Mouse (Mus musculus) CH12.LX (cell line): ENCODE measurements around the gene Ly6g5b. TPM values are rescaled to one million over a fixed set of nuclear protein-coding genes. Genes with fewer than 3 reads are reported as not detected.

Source experiments
- DNase-seq: peaks from one replicate; pipeline ENCODE4 v3.0.0-alpha.2; 2013; ENCODE audit errors: extremely low read depth
- H3K27ac ChIP-seq: 2 replicates; pipeline ENCODE4 v1.5.1; 2012; ENCODE audit warnings: low read depth, mild to moderate bottlenecking, control low read depth, moderate library complexity; ENCODE audit not compliant: insufficient read depth
- H3K27me3 ChIP-seq: replicated peaks from 2 replicates; pipeline ENCODE3; 2012; ENCODE audit warnings: inconsistent platforms
- H3K36me3 ChIP-seq, 2 experiments: replicated peaks in 1 of 2; 2 replicates each; pipeline versions ENCODE3 to v1.6.1; 2012; ENCODE audit warnings: inconsistent platforms in 1 of 2, low read length in 1 of 2, mild to moderate bottlenecking in 1 of 2, mixed read lengths in 1 of 2, moderate library complexity in 1 of 2; ENCODE audit not compliant: control insufficient read depth in 1 of 2, insufficient read depth in 1 of 2
- H3K4me1 ChIP-seq, 2 experiments: 2 replicates each; pipeline ENCODE4 v1.6.1; 2012; ENCODE audit warnings: inconsistent platforms in 1 of 2, moderate library complexity in 1 of 2; ENCODE audit not compliant: insufficient read depth in 2 of 2, control insufficient read depth in 1 of 2
- H3K4me2 ChIP-seq: 2 replicates; pipeline ENCODE4 v1.6.1; 2012; ENCODE audit warnings: low read depth, mild to moderate bottlenecking, control low read depth; ENCODE audit not compliant: poor library complexity, insufficient read depth, severe bottlenecking
- H3K4me3 ChIP-seq, 3 experiments: fragments of 150-350 bp in 1 of 3; sonication (generic) in 1 of 3; replicated peaks in 1 of 3; 2 replicates each; pipeline versions ENCODE3 to v1.5.1; 2011 to 2012; ENCODE audit warnings: low read depth in 2 of 3, low read length in 2 of 3, mild to moderate bottlenecking in 2 of 3, moderate library complexity in 2 of 3, control low read depth in 1 of 3, improper control_type of control experiment in 1 of 3, inconsistent platforms in 1 of 3, mixed read lengths in 1 of 3; ENCODE audit not compliant: poor library complexity in 1 of 3
- H3K79me2 ChIP-seq: replicated peaks from 2 replicates; pipeline ENCODE4 v1.6.1; 2012; ENCODE audit warnings: mild to moderate bottlenecking, moderate library complexity; ENCODE audit not compliant: control insufficient read depth, poor library complexity, insufficient read depth, severe bottlenecking; ENCODE audit errors: extremely low read depth
- H3K9ac ChIP-seq: 2 replicates; pipeline ENCODE4 v1.6.1; 2012; ENCODE audit warnings: low read depth, mild to moderate bottlenecking, control low read depth, moderate library complexity; ENCODE audit not compliant: insufficient read depth
- H3K9me3 ChIP-seq: replicated peaks from 2 replicates; pipeline ENCODE3; 2012; ENCODE audit warnings: low read length, inconsistent platforms, mixed read lengths
- CHD1 ChIP-seq: IDR thresholded peaks from 2 replicates; pipeline ENCODE4 v1.6.1; 2012; ENCODE audit warnings: low read depth, low read length, improper control_type of control experiment, inconsistent platforms
- CHD2 ChIP-seq: IDR thresholded peaks from 2 replicates; pipeline ENCODE4 v1.6.1; 2011; ENCODE audit warnings: low read length, improper control_type of control experiment
- CTCF ChIP-seq, 2 experiments: IDR thresholded peaks in 1 of 2; conservative IDR thresholded peaks in 1 of 2; 2 replicates each; pipeline ENCODE4 v1.5.1; 2011 to 2012; ENCODE audit warnings: low read depth in 2 of 2, low read length in 2 of 2, improper control_type of control experiment in 1 of 2, inconsistent platforms in 1 of 2, mild to moderate bottlenecking in 1 of 2, moderate library complexity in 1 of 2
- E2F4 ChIP-seq: IDR thresholded peaks from 2 replicates; pipeline ENCODE4 v1.6.1; 2011; ENCODE audit warnings: low read depth, low read length, improper control_type of control experiment; ENCODE audit not compliant: insufficient replicate concordance
- ELF1 ChIP-seq: IDR thresholded peaks from 2 replicates; pipeline ENCODE4 v1.6.1; 2014; ENCODE audit warnings: low read depth, mild to moderate bottlenecking, inconsistent platforms, low read length, improper control_type of control experiment
- ETS1 ChIP-seq: conservative IDR thresholded peaks from 2 replicates; pipeline ENCODE4 v1.6.1; 2012; ENCODE audit warnings: low read depth, mild to moderate bottlenecking, inconsistent platforms, low read length, improper control_type of control experiment, moderate library complexity
- HCFC1 ChIP-seq: IDR thresholded peaks from 2 replicates; pipeline ENCODE4 v1.6.1; 2012; ENCODE audit warnings: low read depth, mild to moderate bottlenecking, inconsistent platforms, low read length, improper control_type of control experiment
- IRF4 ChIP-seq: IDR thresholded peaks from 2 replicates; pipeline ENCODE4 v1.6.1; 2014; ENCODE audit warnings: low read depth, mild to moderate bottlenecking, inconsistent platforms, low read length, improper control_type of control experiment
- JUN ChIP-seq: IDR thresholded peaks from 2 replicates; pipeline ENCODE4 v1.6.1; 2011; ENCODE audit warnings: low read depth, mild to moderate bottlenecking, low read length, improper control_type of control experiment, moderate library complexity; ENCODE audit not compliant: insufficient read depth
- JUND ChIP-seq: conservative IDR thresholded peaks from 2 replicates; pipeline ENCODE4 v1.6.1; 2011; ENCODE audit warnings: low read depth, low read length, improper control_type of control experiment
- KAT2A ChIP-seq: IDR thresholded peaks from 2 replicates; pipeline ENCODE4 v1.6.1; 2012; ENCODE audit warnings: low read length, improper control_type of control experiment, inconsistent platforms; ENCODE audit not compliant: insufficient replicate concordance
- MAFK ChIP-seq: IDR thresholded peaks from 2 replicates; pipeline ENCODE4 v1.6.1; 2011; ENCODE audit warnings: low read length, improper control_type of control experiment; ENCODE audit not compliant: insufficient replicate concordance
- MAZ ChIP-seq: IDR thresholded peaks from 2 replicates; pipeline ENCODE4 v1.6.1; 2012; ENCODE audit warnings: low read depth, mild to moderate bottlenecking, inconsistent platforms, low read length, improper control_type of control experiment, moderate library complexity
- MEF2A ChIP-seq: IDR thresholded peaks from 2 replicates; pipeline ENCODE4 v1.6.1; 2014; ENCODE audit warnings: low read depth, mild to moderate bottlenecking, inconsistent platforms, low read length, improper control_type of control experiment, borderline replicate concordance
- MXI1 ChIP-seq: IDR thresholded peaks from 2 replicates; pipeline ENCODE4 v1.6.1; 2011; ENCODE audit warnings: mild to moderate bottlenecking, low read depth, low read length, improper control_type of control experiment
- MYC ChIP-seq: IDR thresholded peaks from 2 replicates; pipeline ENCODE4 v1.6.1; 2011; ENCODE audit warnings: low read depth, mild to moderate bottlenecking, improper control_type of control experiment, low read length
- NELFE ChIP-seq: IDR thresholded peaks from 2 replicates; pipeline ENCODE4 v1.6.1; 2011; ENCODE audit warnings: low read depth, low read length, improper control_type of control experiment
- NRF1 ChIP-seq: IDR thresholded peaks from 2 replicates; pipeline ENCODE4 v1.6.1; 2014; ENCODE audit warnings: low read depth, mild to moderate bottlenecking, inconsistent platforms, low read length, improper control_type of control experiment, moderate library complexity
- PAX5 ChIP-seq: IDR thresholded peaks from 2 replicates; pipeline ENCODE4 v1.6.1; 2012; ENCODE audit warnings: low read length, inconsistent platforms, mixed read lengths
- POLR2A ChIP-seq: IDR thresholded peaks from 2 replicates; pipeline ENCODE4 v1.6.1; 2011; ENCODE audit warnings: low read depth, mild to moderate bottlenecking, improper control_type of control experiment, low read length
- POLR2AphosphoS2 ChIP-seq: IDR thresholded peaks from 2 replicates; pipeline ENCODE4 v1.6.1; 2011; ENCODE audit warnings: low read depth, low read length, improper control_type of control experiment
- RAD21 ChIP-seq: IDR thresholded peaks from 2 replicates; pipeline ENCODE4 v1.6.1; 2011; ENCODE audit warnings: low read depth, mild to moderate bottlenecking, low read length, improper control_type of control experiment, moderate library complexity
- RCOR1 ChIP-seq: conservative IDR thresholded peaks from 2 replicates; pipeline ENCODE4 v1.6.1; 2012; ENCODE audit warnings: low read depth, mild to moderate bottlenecking, inconsistent platforms, low read length, improper control_type of control experiment
- SIN3A ChIP-seq: IDR thresholded peaks from 2 replicates; pipeline ENCODE4 v1.6.1; 2012; ENCODE audit warnings: low read length, improper control_type of control experiment, inconsistent platforms
- SMC3 ChIP-seq: IDR thresholded peaks from 2 replicates; pipeline ENCODE4 v1.6.1; 2011; ENCODE audit warnings: low read depth, low read length, improper control_type of control experiment
- TCF12 ChIP-seq: IDR thresholded peaks from 2 replicates; pipeline ENCODE4 v1.6.1; 2014; ENCODE audit warnings: low read depth, mild to moderate bottlenecking, inconsistent platforms, low read length, improper control_type of control experiment
- USF1 ChIP-seq: IDR thresholded peaks from 2 replicates; pipeline ENCODE4 v1.6.1; 2014; ENCODE audit warnings: low read depth, mild to moderate bottlenecking, inconsistent platforms, low read length, improper control_type of control experiment
- USF2 ChIP-seq: conservative IDR thresholded peaks from 2 replicates; pipeline ENCODE4 v1.6.1; 2011; ENCODE audit warnings: low read depth, low read length, improper control_type of control experiment
- ZC3H11A ChIP-seq: IDR thresholded peaks from 2 replicates; pipeline ENCODE4 v1.6.1; 2012; ENCODE audit warnings: low read depth, mild to moderate bottlenecking, inconsistent platforms, low read length, improper control_type of control experiment
- ZKSCAN1 ChIP-seq: IDR thresholded peaks from 2 replicates; pipeline ENCODE4 v1.6.1; 2012; ENCODE audit warnings: low read depth, inconsistent platforms, low read length, improper control_type of control experiment, borderline replicate concordance
- ZMIZ1 ChIP-seq: IDR thresholded peaks from 2 replicates; pipeline ENCODE4 v1.6.1; 2012; ENCODE audit warnings: low read depth, mild to moderate bottlenecking, inconsistent platforms, low read length, improper control_type of control experiment
- ZNF384 ChIP-seq: IDR thresholded peaks from 2 replicates; pipeline ENCODE4 v1.6.1; 2012; ENCODE audit warnings: low read depth, low read length, improper control_type of control experiment, inconsistent platforms
- dilution Hi-C: fragments of 300-500 bp; cut with MboI; formaldehyde crosslinking; loops from 2 replicates; pipeline ENCODE4 v1.14.3; 2020; ENCODE audit warnings: low sequenced_read_pairs; ENCODE audit not compliant: extremely low pct_unique_long_range_greater_than_20kb, extremely low pct_ligation_motif_present
- in situ Hi-C: fragments of 300-500 bp; cut with MboI; formaldehyde crosslinking; loops from 3 replicates; pipeline ENCODE4 v1.14.3; 2019; ENCODE audit warnings: low sequenced_read_pairs, low pct_ligation_motif_present, low pct_unique_long_range_greater_than_20kb, mixed read lengths
- polyA plus RNA-seq: library from polyadenylated mRNA; unstranded; fragments of >175 nt; gene quantifications from 2 replicates; pipeline ENCODE4 v1.2.1, GENCODE M21; 2012; ENCODE audit warnings: low read depth; ENCODE audit not compliant: insufficient read length
- total RNA-seq, 2 experiments: library from RNA; depleted of rRNA; stranded (reverse); fragments of 300-350 nt in 1 of 2; fragments of >200 nt in 1 of 2; gene quantifications; 2 replicates each; pipeline ENCODE4 v1.2.3; 2012 to 2014

The Ly6g5b gene
- total and polyA plus RNA-seq, 3 experiments: 0.30 to 1.1 (median 0.91) TPM

DNA sequence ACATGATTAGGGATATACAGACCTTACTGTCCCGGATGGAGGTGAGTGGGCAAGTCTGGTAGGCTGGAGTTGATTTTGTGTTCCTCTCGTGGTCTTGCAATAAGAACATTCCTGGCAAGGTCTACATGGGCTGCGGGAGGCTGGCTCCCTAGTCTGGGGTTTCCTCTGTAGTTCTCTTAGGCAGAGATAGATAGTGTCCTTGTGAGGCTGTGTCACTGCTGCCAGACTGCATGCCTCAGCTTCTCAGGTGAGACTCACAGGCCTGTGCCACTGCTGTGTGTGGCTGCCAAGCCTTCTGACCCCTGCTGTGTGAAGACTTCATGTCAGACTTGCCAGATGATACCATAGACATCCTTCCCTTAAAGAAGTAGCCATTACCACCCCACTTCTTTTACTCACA lies 24.0 kb upstream of the Ly6g5b start:
- Histone ChIP-seq H3K27ac (no peak overlapping the region), H3K9me3 (peaks cover 7% of the 10 kb centered on the region), H3K4me1 (peaks cover 0 to 15% of the 10 kb centered on the region in 2 experiments; a peak in 3 of 4 replicates), H3K27me3 (no peaks in the 10 kb centered on the region), H3K4me2 (no peak overlapping the region), H3K36me3 (peaks cover 57 to 70% of the 10 kb centered on the region in 2 experiments), H3K4me3 (no peak overlapping the region), H3K79me2 (peaks cover 47% of the 10 kb centered on the region), H3K9ac (no peak overlapping the region)
- DNase-seq: no peak
- dilution Hi-C loops (no loop called here), in situ Hi-C loops (no loop called here)
- TF ChIP-seq PAX5: no peak

DNA sequence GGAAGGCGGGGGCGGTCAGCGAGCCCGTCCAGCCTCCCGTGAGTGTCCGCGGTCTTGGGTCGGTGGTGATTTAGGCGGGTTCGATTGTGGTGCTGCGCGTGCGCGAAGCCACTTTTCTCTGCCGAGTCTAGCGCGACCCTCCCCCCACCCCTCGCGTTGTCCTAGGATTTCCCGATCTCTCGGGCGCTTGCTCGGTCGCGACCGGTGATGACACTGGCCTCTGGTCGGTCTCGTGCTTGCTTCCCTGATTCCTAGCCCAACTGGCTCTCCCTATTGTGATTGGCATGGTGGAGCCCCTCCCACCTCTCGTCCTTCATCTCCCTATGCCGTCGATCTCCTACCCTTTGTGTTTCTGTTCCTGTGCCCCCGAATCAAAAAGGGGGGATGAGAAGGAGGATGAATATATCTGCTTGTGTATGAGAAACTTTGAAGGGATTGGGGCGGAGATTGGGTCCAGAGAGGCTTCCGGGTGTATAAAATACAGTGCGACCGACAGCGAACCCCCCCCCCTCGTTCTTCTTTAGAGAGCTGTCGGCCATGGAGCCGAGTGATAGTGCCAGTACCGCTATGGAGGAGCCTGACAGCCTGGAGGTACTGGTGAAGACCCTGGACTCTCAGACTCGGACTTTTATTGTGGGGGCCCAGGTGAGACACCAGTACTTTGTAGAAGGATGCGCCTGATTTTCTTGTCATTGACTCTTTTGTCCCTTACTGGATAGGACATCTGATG lies 20.5 kb upstream of the Ly6g5b start:
- H3K79me2 ChIP-seq: peaks cover 47% of the 10 kb centered on the region
- peak; percentile 65 for DNase-seq
- peak overlapping the region; percentile 83 to 95 (median 91) for H3K4me3 ChIP-seq
- H3K36me3 ChIP-seq: peaks cover 26 to 46% of the 10 kb centered on the region in 2 experiments
- H3K27me3 ChIP-seq: no peaks in the 10 kb centered on the region
- H3K9ac ChIP-seq: peak overlapping the region; percentile 80
- peaks cover 0 to 19% of the 10 kb centered on the region in 2 experiments; a peak in 2 of 4 replicates for H3K4me1 ChIP-seq
- dilution Hi-C loops (no loop called here), in situ Hi-C loops (no loop called here)
- no peaks in the 10 kb centered on the region for H3K9me3 ChIP-seq
- H3K27ac ChIP-seq: peak overlapping the region; percentile 74
- H3K4me2 ChIP-seq: peak overlapping the region; percentile 95
- TF ChIP-seq ZMIZ1: no peak
- no peak for TF ChIP-seq HCFC1
- no peak for TF ChIP-seq USF1
- no peak for TF ChIP-seq IRF4
- TF ChIP-seq RAD21: no peak
- TF ChIP-seq SMC3: no peak
- TF ChIP-seq JUND: no peak
- TF ChIP-seq E2F4: no peak
- TF ChIP-seq RCOR1: no peak
- no peak for TF ChIP-seq JUN
- no peak for TF ChIP-seq ZC3H11A
- no peak for TF ChIP-seq CHD2
- TF ChIP-seq MAZ: peak; percentile 68; the same call in 1 of the 2 replicates
- TF ChIP-seq ELF1: no peak
- no peak for TF ChIP-seq POLR2A
- TF ChIP-seq NRF1: peak; percentile 83
- no peak for TF ChIP-seq CTCF (conservative IDR thresholded peaks at IDR 0.05 in 1 of 2, IDR thresholded peaks at IDR 0.05 in 1 of 2; ENCODE audit: low read depth in 2 of 2, low read length in 2 of 2)
- TF ChIP-seq MEF2A: no peak
- TF ChIP-seq ZNF384: no peak
- no peak for TF ChIP-seq PAX5
- TF ChIP-seq SIN3A: no peak; the same call in 1 of the 2 replicates
- no peak for TF ChIP-seq KAT2A
- TF ChIP-seq MAFK: no peak
- 0 out of 2 replicates have a peak, but pooled peaks have one; percentile 32 for TF ChIP-seq POLR2AphosphoS2
- no peak; the same call in 1 of the 2 replicates for TF ChIP-seq NELFE
- no peak for TF ChIP-seq TCF12
- TF ChIP-seq MXI1: peak; percentile 16; the same call in 1 of the 2 replicates
- no peak for TF ChIP-seq USF2
- 0 out of 2 replicates have a peak, but pooled peaks have one; percentile 8 for TF ChIP-seq MYC
- 0 out of 2 replicates have a peak, but pooled peaks have one; percentile 69 for TF ChIP-seq CHD1
- TF ChIP-seq ZKSCAN1: no peak
- no peak for TF ChIP-seq ETS1
